Mouse (Mus musculus): ENCODE results near the gene Hspa12a.

The Hspa12a gene

GRCm38 (mm10) chr19:58758871-58759270 lies 184.6 kb downstream of the Hspa12a start:
- no peak for DNase-seq (ENCODE audit: low read depth, low spot score)

- DNase-seq (ENCODE audit: low read depth, low spot score), result no peak
These were observed 191.9 kb downstream of the Hspa12a start for GRCm38 (mm10) chr19:58751504-58751903.

- no peak for DNase-seq (ENCODE audit: low read depth, low spot score)
These were observed 192.6 kb downstream of the Hspa12a start for GRCm38 (mm10) chr19:58750822-58751221.

- DNase-seq (ENCODE audit: low read depth, low spot score), result no peak
These were observed 195.9 kb downstream of the Hspa12a start for GRCm38 (mm10) chr19:58747498-58748000.

All from forelimb bud, embryonic 11.5 days (tissue).